Mouse (Mus musculus) lung, embryonic 16.5 days (tissue): ENCODE data around the gene Cldn2. TPM values are rescaled to one million over a fixed set of nuclear protein-coding genes. Genes with fewer than 3 reads are reported as not detected.

Source experiments
- polyA plus RNA-seq: library from polyadenylated mRNA; unstranded; fragments of >200 nt; fragmentation: Nextera tagmentation; extraction: Ambion mirVana; gene quantifications from 2 replicates; pipeline ENCODE4 v1.2.1, GENCODE M21; 2015

Cldn2 gene
- polyA plus RNA-seq, 1 experiment from 2014 or later: 0.29 TPM

Other genes starting within 250 kb of the Cldn2 start
- gene Rnf128, start 237.5 kb upstream of the Cldn2 start, polyA plus RNA-seq: 5.9 and 7.0 TPM in 2 replicates
- gene Tbc1d8b, start 115.8 kb upstream of the Cldn2 start, polyA plus RNA-seq: 4.3 and 4.9 TPM in 2 replicates
- gene Gm15013, start 86.3 kb upstream of the Cldn2 start, polyA plus RNA-seq: 0.26 TPM in 1 of 2 replicates, not detected in the other
- gene Ripply1, start 18.5 kb upstream of the Cldn2 start, polyA plus RNA-seq: 0.28 TPM in 1 of 2 replicates, not detected in the other
- gene Morc4, start 70.8 kb downstream of the Cldn2 start, polyA plus RNA-seq: 13.6 and 13.9 TPM in 2 replicates
- gene Rbm41, start 197.8 kb downstream of the Cldn2 start, polyA plus RNA-seq: 4.0 and 5.0 TPM in 2 replicates